Mouse (Mus musculus): ENCODE measurements around the gene Hist1h4b.

- TF ChIP-seq TAL1 (IDR thresholded peaks at IDR 0.05; ENCODE audit: low read length) (no peak), GATA1 (IDR thresholded peaks at IDR 0.05; ENCODE audit: low read length) (no peak)
Measured at GRCm38 (mm10) chr13:23708654-23709053, 48.2 kb upstream of the Hist1h4b start.

Data from erythroblast, embryonic 14.5 days (primary cell).